Mouse (Mus musculus) kidney, adult 2 months (tissue): Measurements from ENCODE around the gene Klhl21.

Experiments used
- CTCF ChIP-seq: fragments of 200-500 bp; conservative IDR thresholded peaks from 2 replicates; pipeline ENCODE4 v1.5.1; 2011; ENCODE audit warnings: low read depth, mild to moderate bottlenecking, control low read depth, low read length, moderate library complexity, mixed read lengths; ENCODE audit not compliant: insufficient read depth, insufficient read length
- POLR2A ChIP-seq: fragments of 200-500 bp; IDR thresholded peaks from one replicate; pipeline ENCODE4 v1.6.1; 2011; ENCODE audit warnings: low read depth, low read length, control low read depth

DNA sequence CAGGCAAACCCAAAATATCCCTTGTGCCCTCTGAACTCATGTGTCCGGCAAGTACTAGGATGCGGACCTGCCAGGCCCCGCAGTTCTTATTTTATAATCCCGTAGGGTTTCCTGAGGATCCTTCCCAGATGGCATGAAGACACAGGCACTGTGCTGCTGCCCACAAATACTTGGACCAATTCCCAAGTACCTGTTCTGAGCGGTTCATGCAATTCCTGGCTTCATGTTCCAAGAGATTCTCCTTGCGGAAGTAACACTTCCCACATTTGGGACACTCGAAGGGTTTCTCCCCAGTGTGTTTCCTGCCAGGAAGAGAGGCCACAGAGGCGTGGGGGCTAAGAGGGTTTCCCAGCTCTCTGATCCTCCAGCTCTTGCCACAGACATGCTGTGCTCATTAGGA, 13.9 kb downstream of the Klhl21 start:
- TF ChIP-seq CTCF (no peak), POLR2A (no peak)
